Mouse (Mus musculus) hindbrain, embryonic 13.5 days (tissue): Measurements from ENCODE around the gene Htra3. TPM values are rescaled to one million over a fixed set of nuclear protein-coding genes. Genes with fewer than 3 reads are reported as not detected.

Experiments
- ATAC-seq: fragments of 200-750 bp; cut with Nextera tagmentation; 2 replicates; pipeline ENCODE4 v1.8.0; 2017; ENCODE audit warnings: moderate TSS enrichment; ENCODE audit not compliant: low FRiP score
- H3K27ac ChIP-seq: fragments of 300-500 bp; sonication (generic); 2 replicates; pipeline ENCODE4 v1.5.1; 2015; ENCODE audit warnings: inconsistent platforms, mild to moderate bottlenecking, moderate library complexity
- H3K27me3 ChIP-seq: fragments of 300-500 bp; sonication (generic); 2 replicates; pipeline ENCODE4 v1.6.1; 2015; ENCODE audit warnings: mild to moderate bottlenecking, inconsistent platforms
- H3K36me3 ChIP-seq: fragments of 300-500 bp; sonication (generic); 2 replicates; pipeline ENCODE4 v1.6.1; 2015; ENCODE audit warnings: mild to moderate bottlenecking, inconsistent platforms
- H3K4me1 ChIP-seq: fragments of 300-500 bp; sonication (generic); replicated peaks from 2 replicates; pipeline ENCODE4 v1.6.1; 2015; ENCODE audit warnings: inconsistent platforms
- H3K4me2 ChIP-seq: fragments of 300-500 bp; sonication (generic); 2 replicates; pipeline ENCODE4 v1.6.1; 2015; ENCODE audit warnings: inconsistent platforms, mild to moderate bottlenecking, moderate library complexity
- H3K4me3 ChIP-seq: fragments of 300-500 bp; sonication (generic); 2 replicates; pipeline ENCODE4 v1.5.1; 2015; ENCODE audit warnings: mild to moderate bottlenecking, inconsistent platforms
- H3K9ac ChIP-seq: fragments of 300-500 bp; sonication (generic); 2 replicates; pipeline ENCODE4 v1.6.1; 2015; ENCODE audit warnings: mild to moderate bottlenecking, inconsistent platforms
- H3K9me3 ChIP-seq: fragments of 300-500 bp; sonication (generic); 2 replicates; pipeline ENCODE4 v1.6.1; 2016; ENCODE audit warnings: inconsistent platforms
- WGBS: fragments of 180-500 bp; shearing (Covaris S2); methylation state at CpG from one replicate; pipeline ENCODE4 v1.1.7; 2015; 5-methylcytosine and 5-hydroxymethylcytosine counted together
- polyA plus RNA-seq: library from polyadenylated mRNA; unstranded; fragments of >200 nt; fragmentation: Nextera tagmentation; extraction: Ambion mirVana; gene quantifications from 2 replicates; pipeline ENCODE4 v1.2.1, GENCODE M21; 2015

Htra3 gene
- polyA plus RNA-seq, 1 experiment from 2014 or later: 12.2 TPM

DNA sequence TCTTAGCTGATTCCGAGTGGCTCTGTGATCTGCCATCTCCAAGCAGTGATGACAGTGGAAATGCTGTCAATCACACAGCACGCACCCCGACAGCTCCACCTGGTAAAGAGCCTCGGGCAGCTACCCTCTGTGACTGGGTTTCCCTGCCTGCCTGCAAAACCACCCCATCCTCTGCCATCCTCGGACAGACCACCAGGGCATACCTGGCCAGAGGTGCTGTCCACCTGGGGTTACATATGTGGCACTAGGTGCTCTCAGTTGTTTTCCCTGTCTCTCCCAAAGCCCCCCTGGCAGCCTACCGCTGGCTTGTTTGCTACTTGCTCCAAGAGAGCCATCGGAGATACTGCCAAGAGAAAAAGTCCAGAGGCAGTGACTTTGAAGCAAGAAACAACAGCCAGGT is 72.8 kb downstream of the Htra3 start:
- Histone ChIP-seq H3K4me2 (no peak overlapping the region), H3K4me1 (peaks cover 21% of the 10 kb centered on the region), H3K9me3 (no peaks in the 10 kb centered on the region), H3K9ac (no peak overlapping the region), H3K36me3 (peaks cover 52% of the 10 kb centered on the region), H3K27ac (no peak overlapping the region), H3K4me3 (no peak overlapping the region), H3K27me3 (no peaks in the 10 kb centered on the region)
- ATAC-seq: no peak
- 93% methylated on average over 7 of the region's 7 CpGs for WGBS

DNA sequence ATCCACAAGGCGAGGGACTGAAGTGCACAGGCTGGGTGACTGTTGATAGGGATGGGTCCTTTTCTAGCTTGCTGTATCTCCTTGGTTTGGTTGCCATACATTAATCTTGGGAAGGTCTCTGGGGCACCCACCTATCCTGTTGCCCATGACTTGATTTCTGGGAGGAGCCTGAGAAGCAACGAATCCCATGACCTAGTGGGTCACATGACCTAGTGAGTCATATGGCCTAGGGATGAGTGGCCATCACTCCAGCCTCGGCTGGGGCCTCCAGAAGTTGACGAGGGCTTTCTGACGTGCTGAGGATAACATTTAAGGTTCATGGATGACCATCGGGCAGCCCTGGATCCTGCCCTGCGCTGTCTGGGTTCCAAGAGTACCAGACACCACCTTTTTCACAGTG is 74.2 kb downstream of the Htra3 start:
- H3K9me3 ChIP-seq: no peaks in the 10 kb centered on the region
- no peak for ATAC-seq
- H3K36me3 ChIP-seq: peaks cover 53% of the 10 kb centered on the region
- no peaks in the 10 kb centered on the region for H3K27me3 ChIP-seq
- WGBS: 85% methylated on average over 7 of the region's 7 CpGs
- no peak overlapping the region for H3K9ac ChIP-seq
- H3K4me1 ChIP-seq: peaks cover 21% of the 10 kb centered on the region
- no peak overlapping the region for H3K4me3 ChIP-seq
- H3K4me2 ChIP-seq: no peak overlapping the region
- no peak overlapping the region for H3K27ac ChIP-seq

Other genes with a start within 250 kb of the Htra3 start
- 1.1 and 2.3 TPM in 2 replicates for gene Cpz, start 154.1 kb downstream of the Htra3 start, polyA plus RNA-seq
- gene Trmt44, start 104.7 kb downstream of the Htra3 start, polyA plus RNA-seq: 7.5 and 8.2 TPM in 2 replicates
- gene Acox3, start 96.7 kb downstream of the Htra3 start, polyA plus RNA-seq: 16.0 and 16.3 TPM in 2 replicates
- 2.7 and 3.8 TPM in 2 replicates for gene Sh3tc1, start 60.2 kb upstream of the Htra3 start, polyA plus RNA-seq
- gene Ablim2, start 78.1 kb upstream of the Htra3 start, polyA plus RNA-seq: 9.5 and 10.4 TPM in 2 replicates
- 82.8 and 86.5 TPM in 2 replicates for gene Afap1, start 213.5 kb upstream of the Htra3 start, polyA plus RNA-seq